Mouse (Mus musculus): ENCODE measurements around the gene Mob4. TPM values are rescaled to one million over a fixed set of nuclear protein-coding genes. Genes with fewer than 3 reads are reported as not detected.

The Mob4 gene
- polyA plus RNA-seq, 1 experiment from 2014 or later: 39.5 TPM

DNA sequence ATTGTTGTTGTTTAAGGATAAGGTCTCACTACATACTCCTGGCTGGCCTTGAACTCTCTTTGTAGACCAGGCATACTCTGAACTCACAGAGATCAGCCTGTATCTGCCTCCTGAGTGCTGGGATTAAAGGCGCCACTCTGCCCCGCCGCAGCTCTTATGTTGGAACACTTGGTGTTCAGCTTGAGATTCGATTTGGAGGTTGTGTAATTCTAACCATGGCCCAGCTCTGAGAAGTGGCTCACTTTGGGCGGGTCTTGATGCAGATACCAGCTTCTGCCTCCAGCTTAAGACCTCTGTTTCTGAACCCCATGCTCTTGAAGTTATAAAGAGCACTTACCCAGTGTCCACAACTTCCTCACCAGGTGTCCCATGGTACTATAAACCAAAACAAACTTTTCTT lies 1.3 kb upstream of the Mob4 start:
- no peaks in the 10 kb centered on the region for H3K36me3 ChIP-seq (ENCODE audit: control insufficient read depth, insufficient read depth)
- WGBS (ENCODE audit: insufficient replicate concordance): 68% methylated on average over 5 of the region's 5 CpGs
- no peaks in the 10 kb centered on the region for H3K27me3 ChIP-seq (ENCODE audit: control insufficient read depth, insufficient read depth, low read depth, low read length)
- H3K4me3 ChIP-seq (ENCODE audit: low read depth, low read length): no peak overlapping the region
- H3K4me2 ChIP-seq (ENCODE audit: low read depth, low read length): 0 out of 2 replicates have a peak overlapping the region, but pooled peaks have one; percentile 85
- H3K9ac ChIP-seq (ENCODE audit: low read depth, low read length): no peak overlapping the region
- H3K9me3 ChIP-seq (replicated peaks; ENCODE audit: control insufficient read depth, low read length): no peaks in the 10 kb centered on the region
- H3K27ac ChIP-seq (ENCODE audit: low read length): no peak overlapping the region
- ATAC-seq (ENCODE audit: low read depth): no peak
- H3K4me1 ChIP-seq (ENCODE audit: control insufficient read depth, low read depth, low read length): peaks cover 18% of the 10 kb centered on the region

DNA sequence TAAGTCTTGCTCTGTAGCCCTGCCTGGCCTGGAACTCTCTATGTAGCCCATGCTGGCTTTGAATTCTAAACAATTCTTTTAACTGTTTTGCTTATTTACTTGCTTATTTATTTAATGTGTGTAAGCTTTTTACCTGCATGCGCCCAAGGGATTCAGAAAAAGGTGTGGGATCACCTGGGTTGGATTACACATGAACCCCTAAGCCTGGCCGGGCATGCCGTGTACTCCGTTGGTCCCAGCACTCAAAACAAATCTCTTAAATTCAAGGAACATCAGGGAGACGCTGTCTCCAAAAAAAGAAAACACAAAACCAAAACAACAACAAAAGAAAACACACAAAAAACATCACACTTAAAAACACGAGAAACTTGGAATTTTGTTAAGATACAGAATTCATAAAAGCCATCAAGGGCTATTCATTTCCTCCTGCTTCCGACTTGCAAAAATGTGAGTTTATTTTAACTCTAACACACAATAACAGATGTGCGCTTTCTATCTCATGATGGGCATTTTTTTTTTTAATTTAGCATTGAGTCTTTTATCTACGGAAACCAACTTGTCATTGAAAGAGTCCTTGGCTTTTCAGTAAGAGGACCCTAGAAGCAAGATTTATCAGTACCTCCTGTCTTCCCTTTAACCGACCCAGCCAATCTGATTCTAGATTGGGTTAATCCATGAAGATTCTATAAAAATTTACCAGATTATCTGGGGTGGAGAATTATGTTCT lies 678 bp upstream of the Mob4 start:
- H3K9ac ChIP-seq (ENCODE audit: low read depth, low read length): peak overlapping the region; percentile 100
- peak overlapping the region; percentile 96 for H3K27ac ChIP-seq (ENCODE audit: low read length)
- peaks cover 18% of the 10 kb centered on the region for H3K4me1 ChIP-seq (ENCODE audit: control insufficient read depth, low read depth, low read length)
- H3K4me3 ChIP-seq (ENCODE audit: low read depth, low read length): peak overlapping the region; percentile 100
- peak overlapping the region; percentile 85 for H3K4me2 ChIP-seq (ENCODE audit: low read depth, low read length)
- 46% methylated on average over 10 of the region's 10 CpGs for WGBS (ENCODE audit: insufficient replicate concordance)
- H3K9me3 ChIP-seq (replicated peaks; ENCODE audit: control insufficient read depth, low read length): no peaks in the 10 kb centered on the region
- no peaks in the 10 kb centered on the region for H3K36me3 ChIP-seq (ENCODE audit: control insufficient read depth, insufficient read depth)
- H3K27me3 ChIP-seq (ENCODE audit: control insufficient read depth, insufficient read depth, low read depth, low read length): no peaks in the 10 kb centered on the region
- no peak for ATAC-seq (ENCODE audit: low read depth)

DNA sequence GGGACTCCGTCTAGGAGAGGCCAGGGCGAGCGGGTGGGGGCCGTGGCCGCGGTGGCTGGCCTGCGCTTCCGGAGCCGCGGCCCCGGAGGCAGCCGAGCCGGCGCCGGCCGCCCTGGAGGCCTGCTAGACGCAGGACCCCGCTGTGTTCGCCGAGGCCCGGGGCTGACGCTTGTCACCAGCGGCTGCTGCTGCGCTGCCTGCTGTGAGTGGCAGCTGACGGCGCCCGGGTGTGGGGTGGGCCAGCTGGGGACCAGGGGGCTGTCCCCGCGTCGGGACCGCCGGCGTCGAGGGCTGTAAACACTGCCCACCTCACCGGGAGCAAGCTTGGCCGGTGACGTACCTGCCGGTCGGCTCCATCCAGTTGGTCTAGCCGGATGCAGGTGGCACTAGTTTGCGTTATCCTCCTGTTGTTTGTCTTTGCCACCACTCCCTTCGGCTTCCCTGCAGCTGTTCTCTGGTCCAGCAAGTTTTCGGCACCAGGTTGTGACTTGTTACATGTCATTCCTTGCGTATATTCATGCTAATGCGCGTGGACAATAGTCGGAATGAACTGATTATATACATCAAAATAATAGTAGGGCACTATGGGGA lies 488 bp downstream of the Mob4 start:
- H3K4me1 ChIP-seq (ENCODE audit: control insufficient read depth, low read depth, low read length): peaks cover 18% of the 10 kb centered on the region
- H3K27ac ChIP-seq (ENCODE audit: low read length): peak overlapping the region; percentile 96
- H3K4me2 ChIP-seq (ENCODE audit: low read depth, low read length): peak overlapping the region; percentile 75
- ATAC-seq (ENCODE audit: low read depth): peak; percentile 62
- no peaks in the 10 kb centered on the region for H3K36me3 ChIP-seq (ENCODE audit: control insufficient read depth, insufficient read depth)
- H3K4me3 ChIP-seq (ENCODE audit: low read depth, low read length): peak overlapping the region; percentile 100
- no peaks in the 10 kb centered on the region for H3K27me3 ChIP-seq (ENCODE audit: control insufficient read depth, insufficient read depth, low read depth, low read length)
- no peaks in the 10 kb centered on the region for H3K9me3 ChIP-seq (replicated peaks; ENCODE audit: control insufficient read depth, low read length)
- H3K9ac ChIP-seq (ENCODE audit: low read depth, low read length): peak overlapping the region; percentile 100
- WGBS (ENCODE audit: insufficient replicate concordance): under 1% methylated on average over 47 of the region's 47 CpGs

DNA sequence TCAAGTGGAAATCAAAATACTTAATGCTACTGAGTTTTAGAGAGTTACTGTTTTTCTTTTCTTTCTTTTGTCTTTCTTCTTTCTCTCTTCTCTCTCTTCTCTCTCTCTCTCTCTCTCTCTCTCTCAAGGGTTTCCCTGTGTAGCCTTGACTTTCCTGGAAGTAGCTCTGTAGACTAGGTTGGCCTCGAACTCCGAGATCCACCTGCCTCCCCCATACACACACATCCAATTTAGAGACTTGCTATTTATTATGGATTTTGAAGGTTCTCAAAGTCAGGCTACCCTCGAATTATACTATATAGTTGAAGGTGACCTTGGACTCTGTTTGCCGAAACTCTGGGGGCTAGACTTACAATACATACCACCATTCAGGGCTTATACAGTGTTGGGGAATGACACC lies 1.3 kb downstream of the Mob4 start:
- Histone ChIP-seq H3K4me1 (ENCODE audit: control insufficient read depth, low read depth, low read length) (peaks cover 18% of the 10 kb centered on the region), H3K27me3 (ENCODE audit: control insufficient read depth, insufficient read depth, low read depth, low read length) (no peaks in the 10 kb centered on the region), H3K4me3 (ENCODE audit: low read depth, low read length) (peak overlapping the region; percentile 100), H3K9me3 (replicated peaks; ENCODE audit: control insufficient read depth, low read length) (no peaks in the 10 kb centered on the region), H3K4me2 (ENCODE audit: low read depth, low read length) (peak overlapping the region; percentile 75), H3K27ac (ENCODE audit: low read length) (0 out of 2 replicates have a peak overlapping the region, but pooled peaks have one; percentile 37), H3K36me3 (ENCODE audit: control insufficient read depth, insufficient read depth) (no peaks in the 10 kb centered on the region), H3K9ac (ENCODE audit: low read depth, low read length) (peak overlapping the region; percentile 100)
- WGBS (ENCODE audit: insufficient replicate concordance): 38% methylated on average over 4 of the region's 4 CpGs
- ATAC-seq (ENCODE audit: low read depth): no peak

DNA sequence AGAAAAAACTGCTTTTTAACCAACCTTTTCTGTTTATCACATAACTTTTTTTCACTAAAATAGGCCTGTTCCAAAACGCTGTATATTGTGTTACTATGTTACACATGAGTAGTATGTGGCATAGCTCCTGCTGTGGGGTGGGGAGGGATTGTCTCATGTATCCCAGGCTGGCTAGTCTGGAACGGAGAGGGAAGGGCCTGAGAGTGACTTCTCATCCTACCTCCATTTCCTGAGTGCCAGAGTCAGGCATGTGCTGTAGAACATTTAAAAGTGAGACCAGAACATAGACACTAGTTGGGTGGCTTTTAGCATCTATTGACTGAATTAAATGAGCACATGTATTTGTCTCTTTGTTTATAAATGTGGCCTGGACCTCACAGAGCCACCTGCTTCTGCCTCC lies 2.1 kb downstream of the Mob4 start:
- Histone ChIP-seq H3K4me2 (ENCODE audit: low read depth, low read length) (peak overlapping the region; percentile 24; the same call in 1 of the 2 replicates), H3K9ac (ENCODE audit: low read depth, low read length) (no peak overlapping the region), H3K36me3 (ENCODE audit: control insufficient read depth, insufficient read depth) (no peaks in the 10 kb centered on the region), H3K27me3 (ENCODE audit: control insufficient read depth, insufficient read depth, low read depth, low read length) (no peaks in the 10 kb centered on the region), H3K4me3 (ENCODE audit: low read depth, low read length) (no peak overlapping the region), H3K9me3 (replicated peaks; ENCODE audit: control insufficient read depth, low read length) (no peaks in the 10 kb centered on the region), H3K4me1 (ENCODE audit: control insufficient read depth, low read depth, low read length) (peaks cover 18% of the 10 kb centered on the region), H3K27ac (ENCODE audit: low read length) (no peak overlapping the region)
- WGBS (ENCODE audit: insufficient replicate concordance): 72% methylated on average over 2 of the region's 2 CpGs
- ATAC-seq (ENCODE audit: low read depth): no peak

DNA sequence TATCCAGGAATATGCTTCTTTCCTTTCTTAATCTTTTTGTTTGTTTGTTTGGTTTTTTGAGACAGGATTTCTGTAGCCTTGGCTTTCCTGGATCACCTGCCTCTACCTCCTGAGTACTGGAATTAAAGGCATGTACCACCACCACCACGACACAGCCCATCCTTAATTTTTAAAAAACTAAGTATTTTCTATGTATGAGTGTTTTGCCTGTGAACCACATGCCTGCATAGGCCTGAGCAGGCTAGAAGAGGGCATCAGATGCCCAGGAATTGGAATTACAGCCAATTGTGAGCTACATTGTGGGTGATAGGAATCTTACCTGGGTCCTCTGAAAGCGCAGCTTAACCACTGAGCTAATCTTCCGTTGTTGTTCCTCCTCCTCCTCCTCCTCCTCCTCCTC lies 3.3 kb downstream of the Mob4 start:
- no peak overlapping the region for H3K27ac ChIP-seq (ENCODE audit: low read length)

DNA sequence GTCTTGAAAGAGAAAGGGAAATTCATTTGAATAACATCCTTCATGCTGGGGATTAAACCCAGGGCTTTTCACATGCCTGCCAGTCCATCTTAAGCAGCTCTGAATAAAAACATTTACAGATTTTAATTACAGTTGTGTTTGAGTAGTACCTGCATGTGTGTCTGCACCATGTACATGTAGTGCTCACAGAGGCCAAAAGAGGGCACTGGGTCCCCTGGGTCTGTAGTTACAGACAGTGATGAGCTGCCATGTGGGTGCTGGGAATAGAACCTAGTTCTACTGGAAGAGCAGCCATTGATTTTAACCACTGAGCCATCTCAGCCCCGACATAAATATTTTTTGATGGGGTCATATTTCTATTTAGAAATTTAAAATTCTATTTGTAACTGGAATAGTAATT lies 4.8 kb downstream of the Mob4 start:
- Histone ChIP-seq H3K27me3 (ENCODE audit: control insufficient read depth, insufficient read depth, low read depth, low read length) (no peaks in the 10 kb centered on the region), H3K27ac (ENCODE audit: low read length) (no peak overlapping the region), H3K4me2 (ENCODE audit: low read depth, low read length) (no peak overlapping the region), H3K9me3 (replicated peaks; ENCODE audit: control insufficient read depth, low read length) (no peaks in the 10 kb centered on the region), H3K4me3 (ENCODE audit: low read depth, low read length) (no peak overlapping the region), H3K9ac (ENCODE audit: low read depth, low read length) (no peak overlapping the region), H3K4me1 (ENCODE audit: control insufficient read depth, low read depth, low read length) (peaks cover 9% of the 10 kb centered on the region), H3K36me3 (ENCODE audit: control insufficient read depth, insufficient read depth) (no peaks in the 10 kb centered on the region)
- WGBS (ENCODE audit: insufficient replicate concordance): 95% methylated on average over 1 of the region's 1 CpGs
- ATAC-seq (ENCODE audit: low read depth): no peak

More for the DNA sequence above, 3.3 kb downstream of the Mob4 start:
- H3K27me3 ChIP-seq (ENCODE audit: control insufficient read depth, insufficient read depth, low read depth, low read length): no peaks in the 10 kb centered on the region
- H3K36me3 ChIP-seq (ENCODE audit: control insufficient read depth, insufficient read depth): no peaks in the 10 kb centered on the region
- H3K9ac ChIP-seq (ENCODE audit: low read depth, low read length): no peak overlapping the region
- peaks cover 18% of the 10 kb centered on the region for H3K4me1 ChIP-seq (ENCODE audit: control insufficient read depth, low read depth, low read length)
- 82% methylated on average over 3 of the region's 3 CpGs for WGBS (ENCODE audit: insufficient replicate concordance)
- H3K4me2 ChIP-seq (ENCODE audit: low read depth, low read length): no peak overlapping the region
- no peak overlapping the region for H3K4me3 ChIP-seq (ENCODE audit: low read depth, low read length)
- ATAC-seq (ENCODE audit: low read depth): no peak
- H3K9me3 ChIP-seq (replicated peaks; ENCODE audit: control insufficient read depth, low read length): no peaks in the 10 kb centered on the region

DNA sequence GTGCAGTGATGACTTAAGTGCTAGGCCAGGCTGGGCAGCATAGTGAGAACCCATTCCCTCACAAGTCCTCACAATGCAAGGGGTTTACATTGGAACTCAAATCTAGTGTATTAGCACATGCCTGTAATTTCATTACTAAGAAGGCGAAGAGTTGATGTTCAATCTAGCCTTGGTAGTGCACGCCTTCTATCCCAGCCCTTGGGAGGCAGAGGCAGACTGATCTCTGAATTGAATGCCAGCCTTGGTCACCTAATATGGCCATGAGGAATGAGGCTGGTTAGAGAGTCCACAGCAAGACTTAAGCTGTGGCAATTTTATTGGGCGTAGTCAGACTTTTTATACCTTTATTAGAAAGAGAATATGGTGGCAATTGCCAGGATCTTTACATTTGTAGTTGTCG lies 13.3 kb downstream of the Mob4 start:
- Histone ChIP-seq H3K4me2 (ENCODE audit: low read depth, low read length) (no peak overlapping the region), H3K4me1 (ENCODE audit: control insufficient read depth, low read depth, low read length) (no peaks in the 10 kb centered on the region), H3K27ac (ENCODE audit: low read length) (no peak overlapping the region), H3K27me3 (ENCODE audit: control insufficient read depth, insufficient read depth, low read depth, low read length) (no peaks in the 10 kb centered on the region), H3K9me3 (replicated peaks; ENCODE audit: control insufficient read depth, low read length) (no peaks in the 10 kb centered on the region), H3K9ac (ENCODE audit: low read depth, low read length) (no peak overlapping the region), H3K4me3 (ENCODE audit: low read depth, low read length) (no peak overlapping the region), H3K36me3 (ENCODE audit: control insufficient read depth, insufficient read depth) (peaks cover 10% of the 10 kb centered on the region)
- no peak for ATAC-seq (ENCODE audit: low read depth)
- 88% methylated on average over 4 of the region's 4 CpGs for WGBS (ENCODE audit: insufficient replicate concordance)

DNA sequence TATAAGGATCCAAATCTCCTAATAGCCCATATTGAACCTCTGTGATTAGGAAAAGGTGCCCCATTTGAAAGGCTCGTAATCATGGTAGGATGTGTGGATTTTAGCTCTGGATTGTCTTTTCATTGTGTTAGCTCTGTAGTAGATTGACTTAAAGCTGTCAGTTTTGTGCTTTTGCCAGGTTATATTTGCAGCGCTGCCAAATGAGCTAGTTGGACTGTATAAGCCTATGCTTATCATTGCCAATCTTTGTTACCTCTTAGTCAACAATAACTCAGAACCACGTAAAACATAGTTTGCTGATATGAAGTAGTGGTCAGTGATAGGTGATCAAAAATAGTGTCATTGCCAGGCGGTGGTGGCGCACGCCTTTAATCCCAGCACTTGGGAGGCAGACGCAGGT lies 14.5 kb downstream of the Mob4 start:
- peaks cover 17% of the 10 kb centered on the region for H3K36me3 ChIP-seq (ENCODE audit: control insufficient read depth, insufficient read depth)
- no peak overlapping the region for H3K4me3 ChIP-seq (ENCODE audit: low read depth, low read length)
- no peak for ATAC-seq (ENCODE audit: low read depth)
- H3K4me1 ChIP-seq (ENCODE audit: control insufficient read depth, low read depth, low read length): no peaks in the 10 kb centered on the region
- H3K9me3 ChIP-seq (replicated peaks; ENCODE audit: control insufficient read depth, low read length): no peaks in the 10 kb centered on the region
- H3K27me3 ChIP-seq (ENCODE audit: control insufficient read depth, insufficient read depth, low read depth, low read length): no peaks in the 10 kb centered on the region
- no peak overlapping the region for H3K9ac ChIP-seq (ENCODE audit: low read depth, low read length)
- no peak overlapping the region for H3K27ac ChIP-seq (ENCODE audit: low read length)
- H3K4me2 ChIP-seq (ENCODE audit: low read depth, low read length): no peak overlapping the region
- 85% methylated on average over 7 of the region's 7 CpGs for WGBS (ENCODE audit: insufficient replicate concordance)

Measured in liver, embryonic 16.5 days (tissue).